Mouse (Mus musculus) heart, postnatal 0 days (tissue): Measurements from ENCODE around the gene Myod1.

Source experiments
- CTCF ChIP-seq: IDR thresholded peaks from 2 replicates; pipeline ENCODE4 v1.5.1; 2016; ENCODE audit warnings: antibody characterized with exemption, control low read depth, low read depth
- EP300 ChIP-seq: IDR thresholded peaks from 2 replicates; pipeline ENCODE4 v1.6.1; 2016; ENCODE audit warnings: antibody characterized with exemption, low read depth

DNA sequence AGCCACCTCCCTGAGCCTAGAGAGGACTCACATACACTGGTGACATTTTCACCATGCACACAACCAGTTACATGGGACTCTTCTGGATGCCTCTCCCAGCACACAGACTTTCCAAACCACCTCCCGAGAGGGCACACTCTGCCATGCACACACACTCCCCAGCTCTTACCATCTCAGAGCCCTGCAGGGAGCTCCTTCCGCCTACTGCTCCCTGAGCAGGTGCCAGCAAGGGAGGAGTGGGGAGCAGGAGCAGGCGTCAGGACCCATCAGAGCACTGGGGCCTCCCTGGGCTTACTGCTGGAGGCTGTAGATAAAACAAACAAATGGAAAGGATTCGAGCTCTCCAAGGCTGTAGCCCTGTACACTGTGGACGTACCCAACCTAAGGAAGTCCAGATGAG, 45.3 kb downstream of the Myod1 start:
- TF ChIP-seq CTCF (no peak), EP300 (no peak)
